Mouse (Mus musculus) cortical plate, adult 2 months (tissue): Measurements from ENCODE around the gene Cd46.

ENCODE experiments used
- CTCF ChIP-seq: fragments of 200-500 bp; IDR thresholded peaks from 2 replicates; pipeline ENCODE4 v1.5.1; 2011; ENCODE audit warnings: mild to moderate bottlenecking, control low read depth, low read length; ENCODE audit not compliant: insufficient read depth; ENCODE audit errors: extremely low read depth
- POLR2A ChIP-seq: fragments of 200-500 bp; IDR thresholded peaks from 2 replicates; pipeline ENCODE4 v1.6.1; 2011; ENCODE audit warnings: mild to moderate bottlenecking, low read length, control low read depth; ENCODE audit not compliant: insufficient read depth; ENCODE audit errors: extremely low read depth

DNA sequence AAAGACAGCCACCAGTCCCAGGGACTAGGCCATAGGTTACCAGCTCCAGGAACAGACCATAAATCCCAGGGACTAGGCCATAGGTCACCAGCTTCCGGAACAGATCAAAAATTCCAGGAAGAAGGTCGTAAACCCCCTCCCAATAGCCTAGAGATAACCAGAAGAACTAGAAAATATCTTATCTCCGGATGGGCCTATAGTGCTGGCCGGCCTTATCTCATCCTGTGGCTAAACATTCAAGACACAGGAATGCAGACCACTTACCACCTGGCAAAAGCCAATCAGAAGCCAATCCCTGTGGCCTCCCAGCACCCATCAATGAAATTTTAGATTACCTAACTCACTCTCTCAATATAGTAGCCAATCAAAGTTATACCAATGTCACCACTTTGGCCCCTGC lies 8.6 kb upstream of the Cd46 start:
- TF ChIP-seq CTCF (no peak), POLR2A (no peak)
